Mouse (Mus musculus) retina, adult 2 months (tissue): ENCODE results near the gene Mylk.

Experiments
- DNase-seq: peaks from one replicate; pipeline ENCODE4 v3.0.0-alpha.2; 2012; ENCODE audit warnings: low read depth, low spot score

Mylk gene

DNA sequence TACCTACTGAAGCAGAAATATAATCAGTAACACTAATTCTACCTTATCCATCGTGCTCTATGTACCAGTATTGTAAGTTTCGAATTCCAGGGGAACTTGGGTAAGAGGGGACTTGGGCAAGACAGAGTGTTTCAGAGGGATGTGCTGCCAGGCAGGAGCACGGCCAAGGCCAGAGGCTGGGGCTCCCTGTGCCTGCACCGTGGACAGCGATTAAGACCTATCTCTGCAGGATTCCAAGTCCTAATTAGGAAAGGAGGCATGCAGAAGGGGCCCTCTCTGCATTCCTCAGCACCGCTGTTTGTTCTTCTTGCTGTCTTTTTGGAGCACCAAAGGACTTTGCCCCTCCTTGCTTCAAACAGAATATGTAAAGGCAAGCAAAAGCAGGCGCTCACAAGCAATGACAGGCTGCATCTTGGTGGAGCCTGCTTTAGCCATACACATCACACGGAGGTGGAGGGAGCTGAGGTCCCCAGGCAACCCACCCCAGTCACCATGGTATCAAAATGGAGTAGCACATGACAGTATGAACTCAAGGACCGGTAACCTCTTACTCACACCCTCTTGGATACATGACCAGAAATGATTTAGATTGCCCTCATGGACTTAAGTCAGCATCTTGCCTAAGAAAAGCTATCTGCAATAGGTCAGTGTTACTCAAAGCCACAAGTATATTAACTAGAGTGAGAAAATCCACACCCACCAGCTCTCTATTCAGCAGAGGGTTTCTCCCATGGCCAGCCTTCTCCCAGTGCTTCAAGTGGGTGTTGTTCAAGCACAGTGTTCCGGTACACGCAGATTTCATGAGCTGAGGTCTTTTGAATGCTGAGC lies 239.4 kb downstream of the Mylk start:
- DNase-seq = no peak

DNA sequence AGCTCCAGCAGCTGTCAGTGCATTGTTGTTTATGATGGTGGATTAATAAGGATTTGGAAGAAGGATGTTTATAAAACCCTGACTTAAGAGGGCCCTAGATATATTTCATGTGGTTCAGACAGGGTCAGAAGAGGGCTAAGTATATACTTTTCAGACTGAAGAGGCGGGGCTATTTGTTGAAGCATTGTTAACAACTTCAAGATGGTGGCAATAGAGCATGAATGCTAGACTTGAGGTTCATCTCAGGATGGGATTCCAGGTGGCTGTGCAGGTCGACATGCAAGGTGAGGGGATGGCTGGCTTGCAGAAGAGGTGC lies 240.0 kb downstream of the Mylk start:
- no peak for DNase-seq

DNA sequence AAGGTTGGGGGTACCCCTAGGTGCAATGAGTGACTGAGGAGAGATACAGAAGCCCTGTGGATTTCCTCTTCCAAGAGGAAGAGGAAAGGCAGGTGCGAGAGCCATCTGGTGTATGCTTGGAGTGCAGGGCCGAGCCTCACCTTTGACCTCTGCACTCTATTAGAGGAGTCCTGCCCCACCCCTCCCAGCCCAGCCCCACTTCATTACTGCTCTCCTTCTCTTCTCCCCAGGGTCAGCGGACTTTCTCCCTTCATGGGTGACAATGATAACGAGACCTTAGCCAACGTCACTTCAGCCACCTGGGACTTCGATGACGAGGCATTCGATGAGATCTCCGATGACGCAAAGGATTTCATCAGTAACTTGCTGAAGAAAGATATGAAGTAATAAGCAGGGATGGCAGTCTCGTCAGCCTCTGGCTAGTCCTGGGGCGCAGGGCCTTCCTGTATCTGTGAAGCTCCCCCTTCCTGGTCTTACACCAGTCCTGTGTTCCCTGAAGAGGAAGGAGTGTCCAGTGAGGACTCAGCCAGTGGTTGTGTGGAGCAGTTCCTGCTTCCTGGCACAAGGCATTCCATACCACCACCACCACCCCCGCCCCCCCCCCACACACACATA lies 241.3 kb downstream of the Mylk start:
- DNase-seq = no peak

DNA sequence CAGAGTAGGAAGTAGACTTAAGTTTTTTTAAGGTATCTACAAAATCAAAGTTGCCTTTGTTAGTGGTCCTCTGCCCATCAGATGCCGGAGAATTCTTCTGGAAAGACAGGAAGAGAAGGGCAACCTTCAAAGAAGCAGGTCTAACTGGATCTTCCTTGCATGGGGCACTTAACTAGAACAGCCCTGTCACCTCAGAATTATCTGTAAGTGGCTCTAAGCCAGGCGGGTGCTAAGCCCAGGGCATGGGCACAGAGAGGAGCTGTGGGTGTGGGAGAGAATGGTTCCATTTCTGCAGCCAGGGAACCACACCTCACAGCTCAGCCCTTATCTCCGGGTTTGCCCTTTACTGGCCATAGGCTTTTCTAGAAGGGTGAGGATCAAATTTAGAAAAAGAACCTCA lies 246.4 kb downstream of the Mylk start:
- no peak for DNase-seq

DNA sequence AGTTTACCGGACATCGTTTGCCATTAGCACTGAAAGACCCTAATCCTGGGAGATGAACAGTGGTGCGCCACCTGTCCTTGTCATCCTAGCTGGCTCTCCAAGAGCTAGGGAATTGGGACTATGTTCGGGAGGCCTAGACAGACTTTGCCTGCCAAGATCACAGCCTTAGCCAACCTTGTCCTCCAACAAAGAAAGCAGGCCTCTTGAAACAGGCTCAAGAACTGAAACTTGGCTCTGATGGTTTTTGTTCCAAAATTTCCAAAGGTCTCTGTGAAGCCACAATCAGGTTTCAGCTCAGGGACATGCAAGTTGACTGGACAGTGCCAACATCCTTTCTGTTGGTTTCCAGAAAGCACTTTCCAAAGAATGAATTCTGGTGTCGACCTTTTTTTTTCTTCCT lies 247.8 kb downstream of the Mylk start:
- no peak for DNase-seq

DNA sequence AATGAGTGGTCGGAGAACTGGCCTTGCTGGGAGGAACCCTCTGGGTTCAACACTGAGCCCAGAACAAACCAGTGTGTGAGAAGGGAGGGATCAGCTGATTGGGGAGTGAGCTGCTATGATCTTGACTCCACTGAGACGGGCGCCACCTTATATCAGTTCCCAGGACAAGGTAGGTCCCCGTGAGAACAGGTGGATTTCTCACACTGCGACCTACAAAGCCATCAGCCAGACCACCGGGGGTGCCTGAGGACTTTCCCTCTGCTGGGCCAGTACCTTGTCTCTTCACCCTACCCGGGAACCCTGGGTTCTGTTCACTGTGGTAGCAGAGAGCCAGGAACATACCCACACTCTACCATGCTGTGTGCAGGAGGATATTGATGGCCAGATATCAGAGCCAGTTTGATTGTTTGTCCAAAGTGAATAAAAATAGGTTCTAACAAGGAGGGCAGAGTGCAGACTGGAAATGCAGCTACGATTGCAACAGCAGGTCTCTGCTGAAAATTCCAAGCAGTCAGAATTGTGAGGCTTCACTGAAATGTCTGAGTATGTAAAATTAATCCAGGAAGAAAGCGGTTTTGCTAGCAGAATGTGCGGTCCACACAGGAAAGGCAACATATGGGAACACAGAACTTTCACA lies 248.8 kb downstream of the Mylk start:
- no peak for DNase-seq

DNA sequence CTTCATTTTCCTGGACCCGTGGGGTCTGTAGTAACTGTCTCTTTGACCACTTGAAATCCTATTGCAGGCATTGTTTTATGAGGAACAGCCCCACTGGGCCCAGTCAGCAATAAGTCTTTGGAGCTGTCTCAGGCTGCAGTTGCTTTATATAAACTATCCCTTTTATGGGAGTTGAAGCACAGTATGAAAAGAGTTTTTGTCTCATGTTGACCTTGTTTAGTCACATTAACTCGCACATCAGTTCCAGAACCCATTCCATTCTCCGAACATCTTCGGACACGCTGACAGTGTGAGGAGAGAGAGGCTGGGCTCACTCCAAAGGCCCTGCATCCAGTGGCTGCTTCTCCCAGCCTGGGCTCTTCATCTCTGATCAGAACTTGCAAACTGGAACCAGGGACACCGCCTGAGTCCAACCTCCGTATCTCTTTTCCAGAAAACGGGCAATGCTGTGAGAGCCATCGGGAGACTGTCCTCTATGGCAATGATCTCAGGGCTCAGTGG lies 249.7 kb downstream of the Mylk start:
- no peak for DNase-seq

DNA sequence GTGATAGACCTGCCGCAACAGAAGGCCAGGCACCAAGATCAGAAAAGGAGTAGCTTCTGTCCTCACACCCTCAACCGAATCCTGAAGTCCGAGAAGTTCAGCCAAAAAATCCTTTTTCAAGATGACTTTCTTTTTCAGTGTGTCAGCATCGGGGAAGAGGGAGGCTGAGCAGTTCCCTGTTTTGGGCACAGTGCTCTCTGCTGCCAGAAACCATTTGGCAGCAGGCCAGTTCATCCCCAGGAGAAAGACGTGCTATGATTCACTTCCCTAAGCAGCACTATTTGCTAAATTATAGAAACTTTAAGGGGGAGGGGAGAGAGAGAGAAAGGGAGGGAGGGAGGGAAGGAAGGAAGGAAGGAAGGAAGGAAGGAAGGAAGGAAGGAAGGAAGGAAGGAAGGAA lies 251.1 kb downstream of the Mylk start:
- no peak for DNase-seq

DNA sequence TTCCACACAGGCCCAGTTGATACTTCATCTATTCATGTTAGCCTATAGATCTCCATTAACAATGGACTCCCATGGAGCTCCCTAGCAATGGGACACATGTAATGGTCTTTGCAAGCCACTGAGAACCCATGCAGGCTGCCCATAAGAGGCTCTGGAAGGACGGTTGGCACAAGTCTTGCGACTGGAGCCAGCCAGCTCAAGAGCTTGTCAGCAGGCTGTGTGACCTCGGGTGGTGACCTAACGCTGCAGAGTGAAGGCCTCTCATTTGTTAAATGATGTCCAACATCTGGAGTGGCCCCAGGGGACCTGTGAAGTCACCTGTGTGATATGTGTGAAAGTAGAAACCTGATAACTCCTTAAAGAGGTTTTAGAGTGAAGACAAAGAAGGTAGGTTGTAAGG lies 252.0 kb downstream of the Mylk start:
- DNase-seq = no peak

DNA sequence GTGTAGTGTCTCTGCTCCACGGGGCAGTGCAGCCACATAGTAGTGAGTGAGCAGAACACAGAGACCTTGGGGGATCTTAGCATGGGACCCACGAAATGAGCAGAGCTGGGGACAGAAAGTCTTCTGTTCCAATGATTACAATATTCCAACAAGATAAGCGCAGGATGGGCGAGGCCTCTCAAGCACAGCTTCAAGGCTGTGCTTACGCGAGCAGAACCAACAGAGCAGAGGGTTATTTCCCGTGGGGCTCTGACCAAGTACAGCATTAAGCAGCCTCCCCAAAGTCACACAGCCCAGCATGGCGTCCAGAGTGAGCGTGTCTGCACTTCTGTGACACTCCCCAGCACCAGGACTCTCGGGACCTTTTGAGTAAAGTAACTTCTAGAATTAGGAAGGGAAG lies 252.6 kb downstream of the Mylk start:
- no peak for DNase-seq

DNA sequence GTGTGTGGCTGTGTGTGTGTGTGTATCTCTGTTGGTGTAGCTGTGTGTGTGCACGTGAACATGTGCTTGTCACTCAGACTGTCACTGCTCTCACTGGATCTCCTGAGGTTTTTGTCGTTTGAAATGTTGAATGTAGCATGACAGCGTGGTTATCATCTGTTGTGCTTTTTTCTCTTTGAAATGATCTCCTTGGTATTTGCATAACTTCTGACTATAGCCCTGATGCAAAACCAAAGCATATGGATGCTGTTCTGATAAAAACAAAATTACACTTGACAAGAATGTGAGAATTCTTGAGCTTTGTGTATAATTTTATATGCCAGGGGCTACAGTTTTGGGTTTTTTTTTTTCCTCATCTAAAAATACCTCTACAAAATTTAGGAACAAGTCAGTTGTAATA lies 254.0 kb downstream of the Mylk start:
- no peak for DNase-seq

DNA sequence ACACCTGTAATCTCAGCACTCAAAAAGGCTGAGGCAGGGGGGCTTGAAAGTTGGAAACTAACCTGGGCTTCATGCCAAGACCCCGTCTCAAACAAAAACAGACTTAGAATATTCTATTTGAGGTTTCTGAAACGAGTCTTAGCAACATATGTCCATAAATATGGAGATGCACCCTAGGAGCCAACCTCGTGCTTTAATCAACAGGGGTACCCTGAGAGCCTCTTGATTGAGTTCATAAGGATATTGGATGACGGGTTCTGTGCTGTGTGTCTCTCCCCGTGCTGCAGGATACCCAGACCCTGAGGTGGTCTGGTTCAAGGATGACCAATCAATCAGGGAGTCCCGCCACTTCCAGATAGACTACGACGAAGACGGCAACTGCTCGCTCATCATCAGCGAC lies 255.0 kb downstream of the Mylk start:
- DNase-seq = no peak

DNA sequence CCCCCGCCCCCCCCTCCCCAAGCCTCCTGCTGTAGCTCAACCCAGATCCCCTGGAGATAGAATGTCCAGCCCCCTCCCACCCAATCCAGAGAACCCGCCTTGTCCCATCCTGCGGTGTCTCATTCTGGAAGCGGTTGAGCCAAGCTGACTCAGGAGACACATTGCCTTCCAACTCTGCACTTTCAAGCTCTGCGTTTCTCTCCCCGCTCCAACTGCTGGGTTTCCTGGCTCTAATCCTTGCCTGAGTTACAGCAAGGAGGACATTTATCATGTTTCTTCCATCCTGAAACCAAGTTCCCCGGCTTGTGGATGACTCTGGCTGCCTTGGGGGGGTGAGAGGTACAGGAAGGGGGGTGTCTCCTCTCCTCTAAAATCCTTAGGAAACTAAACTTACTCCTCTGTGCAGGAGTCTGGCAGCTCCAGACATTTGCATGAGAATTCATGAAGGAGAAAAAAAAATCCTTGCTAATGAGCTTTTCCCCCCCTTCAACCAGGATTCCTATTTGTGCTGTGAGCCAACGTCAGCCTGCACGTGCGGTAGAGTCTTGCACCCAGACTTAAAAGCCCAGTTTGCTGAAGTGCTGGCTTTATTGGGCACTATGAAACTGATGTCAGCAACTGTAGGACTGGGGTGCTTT lies 256.0 kb downstream of the Mylk start:
- no peak for DNase-seq

DNA sequence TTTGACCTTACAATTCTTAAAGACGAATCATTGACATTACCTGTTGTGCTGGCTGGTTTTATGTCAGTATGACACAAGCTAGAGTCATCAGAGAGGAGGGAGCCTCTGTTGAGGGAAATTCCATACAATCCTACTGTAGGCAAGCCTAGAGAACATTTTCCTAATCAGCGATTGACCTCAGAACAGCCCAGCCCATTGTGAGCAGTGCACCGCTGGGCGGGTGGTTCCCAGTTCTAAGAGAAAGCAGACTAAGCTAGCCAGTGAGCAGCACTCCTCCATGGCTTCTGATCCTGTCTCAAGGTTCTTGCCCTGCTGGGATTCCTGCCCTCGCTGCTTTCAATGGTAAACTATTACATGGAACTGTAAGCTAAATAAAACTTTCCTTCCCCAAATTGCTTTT lies 259.3 kb downstream of the Mylk start:
- no peak for DNase-seq

DNA sequence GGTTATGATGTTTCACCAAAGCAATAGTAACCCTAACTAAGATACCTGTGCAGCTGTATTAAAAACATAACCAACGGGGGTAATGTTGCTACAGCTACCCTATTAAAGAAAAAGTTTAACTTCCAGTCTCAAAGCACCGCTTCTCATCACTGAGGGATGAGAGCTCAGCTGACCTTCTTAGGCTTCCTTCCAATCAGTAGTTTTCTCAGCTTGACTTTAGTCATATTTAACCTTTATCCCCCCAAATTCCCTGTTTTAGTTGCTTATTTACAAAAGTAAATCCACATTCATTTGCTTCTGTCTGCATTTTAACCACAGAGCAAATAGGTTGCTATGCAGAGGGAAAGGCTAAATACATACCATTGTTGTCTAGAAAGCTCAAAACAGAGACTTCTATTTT lies 259.7 kb downstream of the Mylk start:
- no peak for DNase-seq

DNA sequence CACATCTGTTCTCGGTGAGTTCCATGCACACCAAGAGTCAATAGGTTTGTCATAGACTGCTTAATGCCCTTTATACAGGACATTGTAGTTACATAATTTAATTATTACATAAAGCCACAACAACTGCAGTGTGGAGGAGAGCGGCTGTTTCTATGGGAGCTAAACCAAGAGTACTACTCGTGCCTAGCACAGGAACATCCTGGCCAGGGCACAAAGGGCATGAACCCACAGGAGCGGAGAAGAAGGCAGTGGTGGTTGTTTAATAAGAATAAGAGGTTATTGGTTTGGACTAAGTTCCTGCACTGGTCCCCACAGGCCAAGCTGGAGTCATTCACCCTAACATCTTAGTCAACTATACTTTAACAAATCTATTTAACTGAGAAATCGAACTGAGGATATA lies 261.2 kb downstream of the Mylk start:
- no peak for DNase-seq

DNA sequence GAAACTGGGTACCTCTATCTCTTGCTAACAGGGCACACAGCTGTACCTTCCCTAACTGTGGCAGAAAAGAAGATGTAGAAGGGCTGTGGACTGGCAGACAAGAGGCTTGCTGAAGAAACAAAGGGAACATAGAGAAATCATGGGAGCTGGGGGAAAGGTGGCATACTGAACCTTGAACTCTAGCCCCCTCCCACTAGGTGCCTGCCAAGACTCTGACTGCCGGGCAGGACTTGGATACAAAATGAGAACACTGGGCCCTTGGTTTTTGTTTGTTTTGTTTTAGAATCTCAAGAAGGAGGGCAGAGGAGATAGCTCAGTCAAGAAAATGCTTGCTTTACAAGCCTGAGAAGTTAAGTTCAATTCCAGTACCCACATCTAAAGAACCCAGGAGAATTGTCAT lies 262.4 kb downstream of the Mylk start:
- no peak for DNase-seq

DNA sequence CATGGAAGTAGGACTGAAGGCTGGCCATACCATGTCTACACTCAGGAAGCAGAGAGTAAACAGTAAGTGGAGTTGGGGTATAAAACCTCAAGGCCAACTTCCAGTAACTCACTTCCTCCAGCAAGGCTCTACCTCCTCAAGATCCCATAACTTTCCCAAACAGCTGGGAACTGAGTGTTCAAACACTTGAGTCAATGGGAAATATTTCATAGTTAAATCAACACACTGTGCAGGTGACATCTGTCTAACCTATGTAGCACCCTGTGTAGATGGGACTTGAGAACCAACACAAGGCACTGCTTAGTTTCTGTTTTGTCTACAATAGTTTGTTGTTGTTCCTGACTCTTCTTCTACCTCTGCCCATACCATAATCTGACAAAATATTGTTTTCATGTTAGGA lies 263.4 kb downstream of the Mylk start:
- DNase-seq = no peak

DNA sequence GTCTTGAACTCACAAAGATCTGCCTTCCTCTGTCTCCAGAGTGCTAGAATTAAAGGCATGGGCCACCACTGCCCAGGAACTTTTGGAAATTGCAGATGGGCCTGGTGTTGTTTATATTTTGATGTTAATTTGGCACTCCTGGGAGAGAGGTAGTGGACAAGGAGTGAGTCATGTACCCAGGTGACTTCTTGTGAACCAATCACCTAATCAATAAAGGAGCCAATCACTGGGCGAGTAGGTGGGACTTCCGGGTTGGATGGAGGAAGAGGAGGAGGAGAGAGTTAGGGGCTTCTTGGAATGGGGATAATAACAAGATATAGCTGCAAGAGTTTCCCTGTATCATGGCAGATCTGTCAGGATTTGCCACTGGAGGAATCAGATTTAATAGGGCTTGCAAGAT lies 268.5 kb downstream of the Mylk start:
- no peak for DNase-seq

DNA sequence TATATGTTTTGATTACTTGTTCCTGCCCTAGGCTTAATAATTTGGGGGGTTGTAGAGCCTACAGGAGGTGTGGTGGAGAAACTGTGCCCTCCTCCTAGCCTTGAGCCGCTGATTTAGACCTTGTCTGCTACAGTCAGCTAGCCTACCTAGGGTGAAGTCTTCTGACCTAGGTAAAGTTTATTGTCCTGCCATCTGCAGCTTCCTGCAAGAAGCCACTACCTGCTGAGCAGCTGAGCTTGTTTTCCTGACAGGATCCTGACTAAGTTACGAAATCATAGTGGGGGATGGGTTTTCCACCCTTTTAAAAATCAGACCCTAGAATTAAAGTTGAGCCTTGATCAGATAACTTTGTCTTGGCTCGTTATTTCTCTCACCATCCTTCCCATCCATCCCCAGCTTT lies 271.5 kb downstream of the Mylk start:
- DNase-seq = no peak

DNA sequence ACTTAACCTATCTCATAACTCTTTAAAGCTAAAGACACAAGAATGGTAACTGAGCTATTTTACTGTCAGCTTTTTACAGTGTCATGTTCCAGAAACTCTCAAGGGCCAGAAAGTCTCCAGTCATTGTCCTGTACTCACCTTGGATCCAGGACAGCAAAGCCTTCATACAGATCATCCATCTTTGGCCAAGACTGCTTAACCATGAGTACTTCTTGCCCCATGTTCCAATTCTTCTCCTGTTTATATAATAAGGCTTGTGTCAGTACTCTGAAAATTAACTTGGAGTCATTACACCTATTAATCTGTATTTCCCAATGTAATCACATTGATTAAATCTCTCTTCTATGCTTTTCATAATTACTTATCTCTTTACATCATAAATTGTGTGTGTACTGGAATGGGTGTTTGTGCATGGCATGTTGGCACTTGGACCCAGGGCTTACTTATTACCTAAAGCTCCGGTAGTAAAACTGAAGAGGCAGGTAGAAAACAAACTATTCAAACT lies 273.5 kb downstream of the Mylk start:
- DNase-seq = no peak

DNA sequence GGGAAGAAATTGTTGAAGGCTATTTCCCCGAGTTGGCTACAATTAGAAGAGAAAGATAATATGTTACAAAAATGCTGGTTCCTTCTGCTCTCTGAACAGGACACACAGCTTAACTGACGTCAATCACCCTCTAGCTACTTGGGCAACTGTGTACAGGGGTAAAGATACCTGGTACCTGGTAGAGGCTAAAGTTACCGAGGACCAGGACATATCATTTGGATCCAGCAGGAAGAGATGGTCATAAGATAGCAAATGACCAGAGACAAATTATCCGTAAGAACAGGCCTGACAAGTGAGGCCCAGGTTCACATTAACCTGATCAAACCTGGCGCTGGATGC lies 276.9 kb downstream of the Mylk start:
- DNase-seq = no peak
